Mouse (Mus musculus) brain, embryonic 14.5 days (tissue): ENCODE results near the gene Tff1.

ENCODE experiments used
- CTCF ChIP-seq: fragments of 200-500 bp; IDR thresholded peaks from 2 replicates; pipeline ENCODE4 v1.5.1; 2012; ENCODE audit warnings: inconsistent platforms, mild to moderate bottlenecking, moderate library complexity, borderline replicate concordance; ENCODE audit not compliant: insufficient read depth, insufficient read length; ENCODE audit errors: extremely low read depth
- POLR2A ChIP-seq: fragments of 200-500 bp; IDR thresholded peaks from 2 replicates; pipeline ENCODE4 v1.6.1; 2012; ENCODE audit warnings: mild to moderate bottlenecking, inconsistent platforms, borderline replicate concordance; ENCODE audit not compliant: poor library complexity, insufficient read depth, insufficient read length, severe bottlenecking; ENCODE audit errors: extremely low read depth

- TF ChIP-seq CTCF (no peak), POLR2A (no peak)
These were observed 43.6 kb upstream of the Tff1 start for GRCm38 (mm10) chr17:31208654-31209053.
